Mouse (Mus musculus): ENCODE measurements around the gene 3100002H09Rik.

The 3100002H09Rik gene

GRCm38 (mm10) chr4:124615986-124616385, 5.4 kb upstream of the 3100002H09Rik start:
- in situ Hi-C loops (cut with MboI, MseI): no loop called here

GRCm38 (mm10) chr4:124615406-124615960, 4.9 kb upstream of the 3100002H09Rik start:
- in situ Hi-C loops (cut with MboI, MseI): no loop called here

GRCm38 (mm10) chr4:124614189-124614588, 3.6 kb upstream of the 3100002H09Rik start:
- in situ Hi-C loops (cut with MboI, MseI): no loop called here

- in situ Hi-C loops (cut with MboI, MseI): no loop called here
Measured at GRCm38 (mm10) chr4:124611768-124612167, 1.2 kb upstream of the 3100002H09Rik start.

DNA sequence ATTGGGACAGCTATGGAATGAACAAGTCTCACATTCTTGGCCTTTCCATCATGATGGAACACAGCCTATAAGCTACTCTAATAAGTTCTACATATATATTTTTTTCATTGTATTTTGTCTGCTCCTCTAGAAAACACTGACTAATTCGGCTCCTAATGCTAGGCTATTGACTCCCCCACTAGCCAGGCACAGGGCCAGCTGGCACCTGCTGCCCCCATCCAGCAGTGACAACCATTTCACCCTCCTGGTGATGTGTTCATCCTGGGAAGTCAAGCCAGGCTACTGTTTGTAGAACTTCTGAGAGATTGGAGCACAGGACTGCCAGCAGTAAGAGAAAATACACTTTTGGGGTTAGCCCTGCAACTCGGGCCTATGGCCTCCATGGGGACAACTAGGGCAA, 537 bp downstream of the 3100002H09Rik start:
- in situ Hi-C loops (cut with MboI, MseI): no loop called here

DNA sequence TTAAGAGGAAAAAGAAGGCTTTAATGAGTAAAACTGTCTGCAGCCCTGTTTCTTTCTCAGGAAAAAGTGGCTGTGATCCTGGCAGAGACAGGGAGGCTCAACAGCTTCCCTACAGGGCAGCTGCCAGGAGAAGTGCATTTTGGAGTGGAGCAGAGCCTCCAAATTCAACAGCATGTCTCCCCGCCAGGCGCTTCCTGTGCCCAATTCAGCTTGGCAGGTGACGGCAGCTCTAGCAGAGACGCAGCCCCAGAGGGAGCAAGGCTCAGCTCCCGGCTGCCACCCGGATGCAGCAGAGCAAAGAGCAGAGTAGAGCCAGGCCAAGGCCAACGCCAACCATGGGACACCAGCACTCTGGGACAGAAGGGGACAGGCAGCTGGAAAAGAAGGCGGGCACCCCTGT, 3.4 kb downstream of the 3100002H09Rik start:
- in situ Hi-C loops (cut with MboI, MseI): no loop called here

- in situ Hi-C loops (cut with MboI, MseI): no loop called here
Measured at GRCm38 (mm10) chr4:124606180-124606579, 4.4 kb downstream of the 3100002H09Rik start.

DNA sequence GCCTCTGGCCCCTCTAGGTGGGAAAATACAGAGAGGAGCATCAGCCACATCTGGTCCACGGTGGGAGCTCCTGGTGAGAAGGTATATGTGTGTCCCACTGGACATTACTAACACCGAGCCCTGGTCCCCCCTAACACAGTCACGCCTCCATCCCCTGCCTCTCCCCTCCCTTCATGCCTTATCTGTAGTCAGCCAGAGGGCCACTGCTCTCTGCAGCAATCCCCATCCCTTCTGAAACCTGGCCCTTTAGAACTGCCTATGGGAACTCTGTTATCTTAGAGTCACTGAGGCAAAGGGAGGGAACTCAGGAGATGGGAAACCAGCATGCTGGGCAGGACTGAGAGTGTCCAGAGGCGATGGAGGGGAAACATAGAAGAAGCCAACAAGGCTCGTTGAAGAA, 5.3 kb downstream of the 3100002H09Rik start:
- in situ Hi-C loops (cut with MboI, MseI): no loop called here

DNA sequence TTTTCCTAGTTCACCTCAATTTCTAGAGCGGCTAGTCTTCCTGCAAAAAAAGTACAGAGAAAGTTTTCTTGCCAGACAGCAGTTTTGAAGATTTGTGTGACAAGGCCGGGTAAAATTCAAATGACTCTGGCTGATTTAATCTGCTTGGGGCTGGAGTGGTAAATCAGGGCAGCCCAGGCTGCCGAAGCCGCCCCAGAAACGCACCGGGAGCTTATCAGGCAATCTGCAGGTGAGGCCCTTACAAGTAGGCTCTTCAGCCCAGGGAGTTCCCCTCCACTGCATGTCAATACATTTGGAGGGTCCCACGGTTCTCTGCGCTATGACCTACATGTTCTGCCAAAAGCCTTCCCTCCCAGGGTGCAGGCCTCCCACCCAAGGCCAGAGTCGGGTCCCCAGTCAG, 6.9 kb downstream of the 3100002H09Rik start:
- in situ Hi-C loops (cut with MboI, MseI): no loop called here

DNA sequence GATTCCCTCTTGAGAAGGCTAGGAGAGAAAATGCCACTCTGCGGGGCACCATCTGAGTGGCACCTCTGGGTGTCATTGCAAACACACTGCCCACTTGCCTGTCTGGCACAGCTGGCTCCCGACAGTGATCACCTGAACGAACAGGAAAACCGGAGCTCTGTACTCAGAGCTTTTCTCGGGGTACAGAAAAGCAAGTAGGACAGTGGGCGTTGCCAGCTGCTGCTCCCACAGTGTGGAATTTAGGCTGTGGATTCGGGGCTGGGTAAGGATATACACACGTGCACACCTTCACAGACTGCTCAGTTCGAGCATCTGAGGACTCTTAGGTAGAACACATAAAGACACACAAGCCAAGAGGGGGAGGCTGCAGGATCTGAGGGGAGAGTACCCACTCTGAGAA, 14.7 kb downstream of the 3100002H09Rik start:
- in situ Hi-C loops (cut with MboI, MseI): loop anchor here (10.0 kb wide), 1 partner anchor 141 kb away; no protein-coding TSS in a partner anchor

GRCm38 (mm10) chr4:124594933-124595332, 15.7 kb downstream of the 3100002H09Rik start:
- in situ Hi-C loops (cut with MboI, MseI): loop anchor here (10.0 kb wide), 1 partner anchor 140 kb away; no protein-coding TSS in a partner anchor

DNA sequence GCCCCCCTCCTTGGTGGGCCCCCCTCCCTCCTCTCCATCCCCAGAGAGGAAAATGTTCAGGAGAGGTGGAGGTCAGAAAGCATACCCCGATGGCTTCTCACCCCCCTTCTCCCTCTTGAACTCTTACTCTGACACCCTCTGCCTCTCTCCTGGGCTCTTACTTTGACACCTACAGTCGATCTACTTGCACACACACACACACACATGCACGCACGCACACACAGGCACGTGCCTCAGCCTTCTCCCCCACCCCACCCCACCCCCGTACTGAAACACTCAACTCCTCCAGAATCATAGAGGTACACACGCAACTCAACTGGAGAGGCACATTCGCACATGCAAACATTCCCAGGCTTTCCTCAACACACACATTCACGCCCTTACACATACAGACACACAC, 16.9 kb downstream of the 3100002H09Rik start:
- in situ Hi-C loops (cut with MboI, MseI): loop anchor here (10.0 kb wide), 1 partner anchor 139 kb away; no protein-coding TSS in a partner anchor

GRCm38 (mm10) chr4:124593210-124593609, 17.4 kb downstream of the 3100002H09Rik start:
- in situ Hi-C loops (cut with MboI, MseI): loop anchor here (10.0 kb wide), 1 partner anchor 138 kb away; no protein-coding TSS in a partner anchor

- in situ Hi-C loops (cut with MboI, MseI): loop anchor here (10.0 kb wide), 1 partner anchor 137 kb away; no protein-coding TSS in a partner anchor
Measured at GRCm38 (mm10) chr4:124592241-124592640, 18.4 kb downstream of the 3100002H09Rik start.

- in situ Hi-C loops (cut with MboI, MseI): no loop called here
Measured at GRCm38 (mm10) chr4:124580695-124581094, 29.9 kb downstream of the 3100002H09Rik start.

GRCm38 (mm10) chr4:124575955-124576445, 34.6 kb downstream of the 3100002H09Rik start:
- in situ Hi-C loops (cut with MboI, MseI): no loop called here

DNA sequence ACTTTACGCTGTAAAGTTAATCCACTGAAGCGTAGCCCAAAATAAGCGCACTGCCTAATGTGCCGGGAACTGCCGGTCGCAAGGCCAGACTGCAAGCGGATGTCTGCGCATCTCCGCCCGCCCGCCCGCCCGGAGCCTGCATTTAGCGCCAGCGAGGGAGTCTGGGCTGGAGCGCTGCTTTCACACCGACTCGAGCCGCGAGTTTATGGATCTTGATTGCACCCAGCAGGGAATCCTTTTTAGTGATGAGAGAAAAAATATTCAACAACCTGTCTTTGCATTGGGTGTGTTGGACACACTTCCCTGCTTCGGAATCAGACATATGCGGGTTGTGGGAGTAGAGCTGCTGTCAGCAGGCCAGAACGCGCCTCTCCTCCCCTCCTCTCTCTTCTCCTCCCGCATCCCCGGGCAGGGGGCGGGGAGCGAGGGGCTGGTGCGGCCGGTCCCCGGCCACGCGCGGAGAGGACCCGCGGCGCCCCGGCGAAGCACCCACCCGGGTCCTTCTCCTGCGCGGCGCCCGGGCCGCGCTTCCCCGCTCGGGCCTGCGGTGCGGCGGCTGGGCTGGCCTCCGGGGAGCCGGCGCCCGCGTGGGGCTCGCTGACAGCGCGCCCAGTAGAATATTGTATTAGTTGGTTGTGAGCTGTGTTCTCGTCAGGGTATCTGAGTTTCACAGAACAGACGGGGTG, 35.2 kb downstream of the 3100002H09Rik start:
- in situ Hi-C loops (cut with MboI, MseI): no loop called here

- in situ Hi-C loops (cut with MboI, MseI): no loop called here
Measured at GRCm38 (mm10) chr4:124573586-124573985, 37.0 kb downstream of the 3100002H09Rik start.

GRCm38 (mm10) chr4:124570977-124571376, 39.6 kb downstream of the 3100002H09Rik start:
- in situ Hi-C loops (cut with MboI, MseI): no loop called here

DNA sequence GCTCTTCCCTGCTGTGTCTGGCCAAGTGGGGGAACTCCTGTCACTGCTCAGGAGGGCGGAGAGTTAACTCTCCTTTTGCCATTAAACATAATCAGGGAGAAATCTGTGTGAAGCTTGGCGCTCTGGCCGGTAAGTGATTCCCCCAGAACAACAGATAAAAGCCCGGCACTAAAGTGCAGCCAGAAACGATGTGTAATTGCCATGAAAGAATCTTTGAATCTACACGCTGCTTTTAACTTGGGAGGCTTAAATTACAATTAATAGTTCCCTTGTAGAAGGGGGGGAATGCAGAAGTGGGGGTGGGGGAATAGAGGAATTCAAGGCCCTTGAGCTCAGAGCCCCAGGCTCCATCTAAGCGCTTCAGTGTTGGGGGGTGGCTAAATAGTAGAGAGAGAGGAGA, 40.9 kb downstream of the 3100002H09Rik start:
- in situ Hi-C loops (cut with MboI, MseI): no loop called here

GRCm38 (mm10) chr4:124563371-124563770, 47.2 kb downstream of the 3100002H09Rik start:
- in situ Hi-C loops (cut with MboI, MseI): no loop called here

GRCm38 (mm10) chr4:124562721-124563120, 47.9 kb downstream of the 3100002H09Rik start:
- in situ Hi-C loops (cut with MboI, MseI): no loop called here

All from regulatory T cell (primary cell).